Mouse (Mus musculus): ENCODE data around the gene Fosb. TPM values are rescaled to one million over a fixed set of nuclear protein-coding genes. Genes with fewer than 3 reads are reported as not detected.

Gene Fosb
- total and polyA plus RNA-seq, 2 experiments from 2014 or later, result 0.11 to 0.38 TPM

DNA sequence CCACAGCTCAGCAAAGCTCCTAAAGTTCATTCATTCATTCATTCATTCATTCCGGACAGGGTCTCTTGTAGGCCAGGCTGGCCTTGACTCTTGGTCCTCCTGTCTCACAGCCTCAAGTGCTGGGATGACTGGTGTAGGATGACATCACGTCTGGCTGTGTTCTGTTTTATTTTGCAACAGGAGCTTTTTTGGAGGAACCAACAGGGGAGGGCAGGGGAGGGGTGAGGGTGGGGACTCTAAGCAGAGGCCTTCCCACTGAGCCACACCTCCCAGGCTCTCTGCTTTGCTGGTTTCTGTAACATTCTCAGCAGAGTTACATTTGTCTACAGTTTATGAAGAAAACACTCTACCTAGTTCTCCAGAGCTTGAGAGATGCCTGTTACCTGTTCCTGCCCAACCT is 28.2 kb upstream of the Fosb start:
- H3K27ac ChIP-seq (ENCODE audit: low read depth, low read length), result no peak overlapping the region
- no peak for TF ChIP-seq CTCF (IDR thresholded peaks at IDR 0.05)
- WGBS, result 60% methylated on average over 2 of the region's 2 CpGs
- no peaks in the 10 kb centered on the region for H3K9me3 ChIP-seq (ENCODE audit: low read length)
- ATAC-seq (ENCODE audit: low FRiP score) (no peak), DNase-seq (ENCODE audit: low spot score) (no peak)
- H3K36me3 ChIP-seq (ENCODE audit: insufficient read depth, low read length), result no peaks in the 10 kb centered on the region
- peaks cover 4% of the 10 kb centered on the region; the same call in 1 of the 2 replicates for H3K27me3 ChIP-seq (ENCODE audit: insufficient read depth, low read length)
- no peak overlapping the region for H3K4me3 ChIP-seq (ENCODE audit: low read depth, low read length)
- no peak overlapping the region for H3K9ac ChIP-seq (replicated peaks; ENCODE audit: low read length, poor library complexity, severe bottlenecking)
- H3K4me2 ChIP-seq (ENCODE audit: low read depth, low read length, poor library complexity, severe bottlenecking), result no peak overlapping the region
- H3K4me1 ChIP-seq (ENCODE audit: insufficient read depth, low read length), result peaks cover 4% of the 10 kb centered on the region; the same call in 1 of the 2 replicates

DNA sequence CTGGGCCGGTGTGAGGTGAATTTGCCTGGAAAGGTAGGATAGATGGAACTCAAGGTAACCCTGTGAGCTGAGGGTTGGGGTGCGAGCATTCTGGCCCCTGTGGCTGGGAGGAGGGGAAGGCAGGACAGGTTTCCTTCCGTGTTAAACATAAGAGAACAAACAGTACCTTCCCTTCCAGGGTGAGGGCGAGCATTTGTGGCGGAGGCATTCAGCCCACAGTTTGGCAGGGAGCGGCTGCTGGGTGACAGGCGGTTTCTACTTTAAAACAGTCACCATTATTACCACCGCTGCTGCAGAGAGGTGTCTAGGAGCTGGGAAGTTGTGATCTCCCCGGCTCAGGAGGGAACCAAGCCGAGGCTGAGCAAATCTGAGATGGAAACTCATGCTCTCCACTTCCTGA is 27.3 kb upstream of the Fosb start:
- Histone ChIP-seq H3K27ac (ENCODE audit: low read depth, low read length) (no peak overlapping the region), H3K4me3 (ENCODE audit: low read depth, low read length) (no peak overlapping the region), H3K36me3 (ENCODE audit: insufficient read depth, low read length) (no peaks in the 10 kb centered on the region), H3K9me3 (ENCODE audit: low read length) (no peaks in the 10 kb centered on the region), H3K9ac (replicated peaks; ENCODE audit: low read length, poor library complexity, severe bottlenecking) (no peak overlapping the region), H3K4me2 (ENCODE audit: low read depth, low read length, poor library complexity, severe bottlenecking) (no peak overlapping the region), H3K27me3 (ENCODE audit: insufficient read depth, low read length) (peaks cover 3% of the 10 kb centered on the region; the same call in 1 of the 2 replicates), H3K4me1 (ENCODE audit: insufficient read depth, low read length) (peaks cover under 1% of the 10 kb centered on the region; the same call in 1 of the 2 replicates)
- TF ChIP-seq CTCF (IDR thresholded peaks at IDR 0.05), result no peak
- DNase-seq (ENCODE audit: low spot score) (no peak), ATAC-seq (ENCODE audit: low FRiP score) (no peak)
- 76% methylated on average over 10 of the region's 10 CpGs for WGBS

DNA sequence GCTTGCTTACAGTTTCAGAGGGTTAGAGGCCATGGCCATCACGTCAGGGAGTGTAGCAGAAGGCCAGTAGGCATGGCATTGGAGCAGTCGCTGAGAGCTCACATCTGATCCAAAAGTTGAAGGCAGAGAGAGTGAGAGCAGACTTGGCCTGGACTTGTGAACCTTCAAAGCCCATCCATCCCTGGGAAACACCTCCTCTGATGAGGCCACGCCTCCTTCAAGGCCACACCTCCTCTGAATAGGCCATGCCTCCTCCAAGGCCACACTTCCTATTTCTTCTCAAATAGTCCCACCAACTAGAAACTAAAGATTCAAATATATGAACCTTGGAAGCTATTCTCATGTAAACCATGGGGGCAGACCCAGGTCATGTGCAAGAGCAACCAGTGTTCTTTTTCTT is 25.7 kb upstream of the Fosb start:
- no peaks in the 10 kb centered on the region for H3K9me3 ChIP-seq (ENCODE audit: low read length)
- no peak overlapping the region for H3K9ac ChIP-seq (replicated peaks; ENCODE audit: low read length, poor library complexity, severe bottlenecking)
- DNase-seq (ENCODE audit: low spot score) (no peak), ATAC-seq (ENCODE audit: low FRiP score) (no peak)
- no peak overlapping the region for H3K27ac ChIP-seq (ENCODE audit: low read depth, low read length)
- no peak for TF ChIP-seq CTCF (IDR thresholded peaks at IDR 0.05)
- no peaks in the 10 kb centered on the region for H3K27me3 ChIP-seq (ENCODE audit: insufficient read depth, low read length)
- H3K4me1 ChIP-seq (ENCODE audit: insufficient read depth, low read length), result no peaks in the 10 kb centered on the region
- WGBS, result 58% methylated on average over 3 of the region's 3 CpGs
- H3K4me2 ChIP-seq (ENCODE audit: low read depth, low read length, poor library complexity, severe bottlenecking), result no peak overlapping the region
- H3K4me3 ChIP-seq (ENCODE audit: low read depth, low read length), result no peak overlapping the region
- no peaks in the 10 kb centered on the region for H3K36me3 ChIP-seq (ENCODE audit: insufficient read depth, low read length)

DNA sequence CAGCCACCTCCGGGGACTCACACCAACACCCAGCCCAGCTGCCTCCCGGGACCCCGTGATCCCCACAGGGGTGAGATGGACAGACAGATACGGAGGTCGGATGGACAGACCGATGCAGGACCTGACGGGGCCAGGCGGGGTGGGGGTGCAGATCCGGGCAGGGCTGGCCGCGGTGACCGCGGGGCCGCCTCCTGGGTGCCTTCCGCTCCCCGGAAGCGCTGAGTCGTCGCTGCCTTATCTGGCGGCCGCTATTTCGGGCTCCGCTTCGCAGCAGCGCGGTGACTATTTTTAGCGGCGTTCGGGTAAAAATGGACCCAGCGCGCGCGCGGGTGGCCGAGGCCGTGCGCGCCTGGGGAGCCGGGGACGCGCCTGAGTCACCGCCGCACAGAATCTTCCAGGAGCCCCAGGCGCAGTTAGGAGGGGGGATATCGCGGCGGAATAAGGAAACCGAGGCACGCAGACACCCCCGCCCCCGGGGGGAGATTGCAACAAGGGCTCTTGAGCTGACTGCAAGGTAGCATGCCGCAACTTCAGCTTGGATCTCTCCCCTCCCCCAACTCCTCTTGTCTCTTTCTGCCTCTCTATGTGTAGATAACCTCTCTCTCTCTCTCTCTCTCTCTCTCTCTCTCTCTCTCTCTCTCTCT is 23.0 kb upstream of the Fosb start:
- H3K27me3 ChIP-seq (ENCODE audit: insufficient read depth, low read length), result no peaks in the 10 kb centered on the region
- peak overlapping the region; percentile 86 for H3K9ac ChIP-seq (replicated peaks; ENCODE audit: low read length, poor library complexity, severe bottlenecking)
- WGBS, result 1% methylated on average over 49 of the region's 52 CpGs
- H3K4me1 ChIP-seq (ENCODE audit: insufficient read depth, low read length), result no peaks in the 10 kb centered on the region
- H3K4me3 ChIP-seq (ENCODE audit: low read depth, low read length), result peak overlapping the region; percentile 65
- peak overlapping the region; percentile 68 for H3K27ac ChIP-seq (ENCODE audit: low read depth, low read length)
- no peak for TF ChIP-seq CTCF (IDR thresholded peaks at IDR 0.05)
- no peaks in the 10 kb centered on the region for H3K36me3 ChIP-seq (ENCODE audit: insufficient read depth, low read length)
- DNase-seq (ENCODE audit: low spot score) (peak; percentile 71), ATAC-seq (ENCODE audit: low FRiP score) (peak; percentile 64)
- H3K4me2 ChIP-seq (ENCODE audit: low read depth, low read length, poor library complexity, severe bottlenecking), result peak overlapping the region; percentile 93
- no peaks in the 10 kb centered on the region for H3K9me3 ChIP-seq (ENCODE audit: low read length)

DNA sequence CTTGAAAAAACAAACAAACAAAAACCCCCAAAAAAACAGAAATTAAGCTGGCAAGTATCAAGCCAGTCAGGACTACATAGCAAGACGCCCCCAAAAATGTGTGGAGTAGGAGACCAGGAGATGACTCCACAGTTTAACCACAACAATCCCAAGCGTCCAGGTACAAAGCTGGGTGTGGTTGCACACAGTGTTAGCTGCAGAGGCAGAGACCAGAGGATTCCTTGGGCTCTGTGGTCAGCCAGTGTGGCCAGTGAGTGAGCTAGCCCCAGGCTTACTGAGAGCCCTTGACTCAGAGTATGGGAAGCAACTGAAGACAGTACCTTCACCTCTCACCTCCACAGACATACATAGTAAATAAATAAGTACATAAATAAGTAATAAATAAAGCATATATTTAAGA is 22.1 kb upstream of the Fosb start:
- no peak for ATAC-seq (ENCODE audit: low FRiP score)
- H3K27me3 ChIP-seq (ENCODE audit: insufficient read depth, low read length), result no peaks in the 10 kb centered on the region
- no peaks in the 10 kb centered on the region for H3K36me3 ChIP-seq (ENCODE audit: insufficient read depth, low read length)
- H3K4me2 ChIP-seq (ENCODE audit: low read depth, low read length, poor library complexity, severe bottlenecking), result no peak overlapping the region
- H3K9ac ChIP-seq (replicated peaks; ENCODE audit: low read length, poor library complexity, severe bottlenecking), result no peak overlapping the region
- no peak overlapping the region for H3K27ac ChIP-seq (ENCODE audit: low read depth, low read length)
- no peaks in the 10 kb centered on the region for H3K4me1 ChIP-seq (ENCODE audit: insufficient read depth, low read length)
- WGBS, result 61% methylated on average over 2 of the region's 2 CpGs
- no peak for TF ChIP-seq CTCF (IDR thresholded peaks at IDR 0.05)
- no peaks in the 10 kb centered on the region for H3K9me3 ChIP-seq (ENCODE audit: low read length)
- DNase-seq (ENCODE audit: low spot score), result no peak
- H3K4me3 ChIP-seq (ENCODE audit: low read depth, low read length), result no peak overlapping the region

DNA sequence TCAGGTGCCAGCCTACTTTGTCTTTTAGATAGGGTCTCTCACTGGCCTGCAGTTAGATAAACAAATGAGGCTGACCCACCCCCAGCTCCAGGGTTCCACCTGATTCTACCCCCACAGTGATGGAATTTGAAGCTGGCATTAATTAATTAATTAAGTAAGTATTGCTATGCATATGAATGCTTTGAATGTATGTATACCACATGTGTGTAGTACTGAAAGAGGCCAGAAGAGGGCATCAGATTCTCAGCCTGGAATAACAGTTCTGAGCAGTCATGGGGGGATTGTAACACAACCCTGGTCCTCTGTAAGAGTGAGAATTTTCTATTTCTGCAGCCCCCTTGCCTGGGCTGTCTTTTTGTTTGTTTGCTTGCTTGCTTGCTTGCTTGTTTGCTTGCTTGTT is 18.6 kb upstream of the Fosb start:
- no peak for ATAC-seq (ENCODE audit: low FRiP score)

More for the DNA sequence above, 18.6 kb upstream of the Fosb start:
- Histone ChIP-seq H3K27me3 (ENCODE audit: insufficient read depth, low read length) (no peaks in the 10 kb centered on the region), H3K36me3 (ENCODE audit: insufficient read depth, low read length) (no peaks in the 10 kb centered on the region), H3K4me1 (ENCODE audit: insufficient read depth, low read length) (peaks cover 5% of the 10 kb centered on the region), H3K4me2 (ENCODE audit: low read depth, low read length, poor library complexity, severe bottlenecking) (no peak overlapping the region), H3K9me3 (ENCODE audit: low read length) (no peaks in the 10 kb centered on the region), H3K9ac (replicated peaks; ENCODE audit: low read length, poor library complexity, severe bottlenecking) (no peak overlapping the region), H3K27ac (ENCODE audit: low read depth, low read length) (no peak overlapping the region), H3K4me3 (ENCODE audit: low read depth, low read length) (no peak overlapping the region)
- no peak for DNase-seq (ENCODE audit: low spot score)
- TF ChIP-seq CTCF (IDR thresholded peaks at IDR 0.05), result peak; percentile 51
